Mouse (Mus musculus) cerebellum, adult 2 months (tissue): ENCODE results near the gene Rnd1. TPM values are rescaled to one million over a fixed set of nuclear protein-coding genes. Genes with fewer than 3 reads are reported as not detected.
A peak's percentile ranks its signal among the peaks of the same experiment; 100 is the strongest.

Experiments used
- DNase-seq, 2 experiments: peaks; one replicate each; pipeline ENCODE4 v3.0.0; 2021
- H3K27ac ChIP-seq: fragments of 200-500 bp; 2 replicates; pipeline ENCODE4 v1.5.1; 2012; ENCODE audit warnings: low read length, control low read depth, inconsistent platforms; ENCODE audit not compliant: insufficient read depth
- H3K27me3 ChIP-seq: fragments of 200-500 bp; 2 replicates; pipeline ENCODE4 v1.6.1; 2012; ENCODE audit warnings: inconsistent platforms, mild to moderate bottlenecking, low read length, moderate library complexity; ENCODE audit not compliant: control insufficient read depth, insufficient read depth
- H3K4me1 ChIP-seq: fragments of 200-500 bp; 2 replicates; pipeline ENCODE4 v1.6.1; 2011; ENCODE audit warnings: low read length; ENCODE audit not compliant: control insufficient read depth, insufficient read depth
- H3K4me3 ChIP-seq: fragments of 200-500 bp; replicated peaks from 2 replicates; pipeline ENCODE3; 2011; ENCODE audit warnings: mild to moderate bottlenecking, low read depth, low read length, control low read depth; ENCODE audit not compliant: insufficient read depth
- CTCF ChIP-seq: fragments of 200-500 bp; IDR thresholded peaks from 2 replicates; pipeline ENCODE4 v1.5.1; 2011; ENCODE audit warnings: low read depth, mild to moderate bottlenecking, control low read depth, low read length, moderate library complexity, borderline replicate concordance; ENCODE audit not compliant: insufficient read depth
- POLR2A ChIP-seq: fragments of 200-500 bp; IDR thresholded peaks from 2 replicates; pipeline ENCODE4 v1.6.1; 2011; ENCODE audit warnings: low read length, control low read depth, borderline replicate concordance; ENCODE audit not compliant: insufficient read depth
- WGBS: fragments of 180-500 bp; shearing (Covaris S2); methylation state at CpG from one replicate; pipeline ENCODE4 v1.1.7; 2018; 5-methylcytosine and 5-hydroxymethylcytosine counted together
- polyA plus RNA-seq: library from polyadenylated mRNA; depleted of rRNA; stranded (reverse); fragments of >200 nt; gene quantifications from 2 replicates; pipeline ENCODE4 v1.2.3, GENCODE M21; 2012

The Rnd1 gene
- polyA plus RNA-seq, 1 experiment, result 42.4 TPM

DNA sequence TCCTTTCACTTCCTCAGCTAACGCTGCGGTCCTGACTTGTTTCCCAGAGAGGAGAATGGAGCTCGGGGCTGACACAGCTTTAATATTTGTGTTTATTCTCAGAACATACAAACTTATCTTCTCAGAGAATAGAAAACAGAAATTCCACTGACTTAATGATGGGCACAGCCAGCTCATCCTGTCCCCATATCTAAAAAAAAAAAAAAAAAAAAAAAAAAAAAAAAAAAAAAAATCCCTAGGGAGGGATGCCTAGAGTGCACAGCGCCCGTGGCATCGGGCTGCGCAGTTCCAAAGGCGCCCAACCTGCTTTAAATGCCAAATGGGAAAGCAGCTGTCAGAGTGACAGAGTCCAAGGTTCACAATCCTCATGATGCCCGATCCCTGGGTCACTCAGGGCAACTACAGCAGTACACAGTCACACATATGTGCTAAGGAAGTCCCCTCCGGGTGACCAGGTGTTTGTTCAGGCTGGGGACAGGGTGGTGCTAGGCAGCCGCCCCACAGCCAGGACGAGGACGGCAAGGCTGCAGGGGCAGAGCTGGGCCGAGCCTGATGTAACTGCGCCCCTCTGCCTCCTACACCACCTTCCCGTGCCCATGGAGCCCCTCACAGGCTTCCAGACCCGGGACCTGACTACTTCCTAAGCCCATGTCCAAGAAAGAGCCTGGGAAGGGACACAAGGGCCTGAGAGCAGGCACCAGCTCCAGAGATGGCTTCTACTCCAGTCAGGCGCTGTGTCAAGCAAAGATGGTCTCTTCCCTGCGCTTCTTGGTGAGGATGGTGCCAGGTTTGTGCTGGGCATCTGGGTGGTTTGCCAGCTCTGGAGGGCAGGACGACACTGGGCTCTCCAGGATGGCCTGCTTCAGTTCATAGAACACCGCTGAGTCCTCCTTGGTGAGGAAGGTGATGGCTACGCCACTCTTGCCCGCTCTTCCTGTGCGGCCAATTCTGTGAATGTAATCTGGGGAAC is 31.9 kb downstream of the Rnd1 start:
- WGBS, result 57% methylated on average over 24 of the region's 24 CpGs
- Histone ChIP-seq H3K4me1 (peaks cover 6% of the 10 kb centered on the region; the same call in 1 of the 2 replicates), H3K27me3 (no peaks in the 10 kb centered on the region), H3K27ac (no peak overlapping the region), H3K4me3 (no peak overlapping the region)
- DNase-seq, result no peak
- TF ChIP-seq CTCF (no peak), POLR2A (no peak)

DNA sequence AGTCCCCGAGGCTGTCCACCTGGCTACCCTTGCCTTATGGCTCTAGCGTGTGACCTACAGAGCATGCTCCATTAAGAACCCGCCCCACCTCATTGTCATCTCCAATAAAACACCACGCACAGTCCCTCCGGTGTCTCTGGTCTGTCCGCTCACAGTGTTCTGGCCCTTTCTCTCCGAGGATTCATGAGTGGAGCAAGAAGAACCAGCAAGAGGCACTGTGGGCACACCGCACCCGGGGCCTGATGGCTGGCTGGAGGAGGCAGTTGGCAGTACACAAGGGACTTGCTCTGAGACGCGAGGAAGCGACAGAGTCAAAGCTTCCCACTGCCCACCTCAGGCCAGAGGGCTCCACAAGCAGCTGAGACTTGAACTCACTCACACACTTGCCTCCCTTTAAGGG is 32.9 kb downstream of the Rnd1 start:
- no peak overlapping the region for H3K4me3 ChIP-seq
- H3K27ac ChIP-seq, result no peak overlapping the region
- WGBS, result 56% methylated on average over 12 of the region's 12 CpGs

DNA sequence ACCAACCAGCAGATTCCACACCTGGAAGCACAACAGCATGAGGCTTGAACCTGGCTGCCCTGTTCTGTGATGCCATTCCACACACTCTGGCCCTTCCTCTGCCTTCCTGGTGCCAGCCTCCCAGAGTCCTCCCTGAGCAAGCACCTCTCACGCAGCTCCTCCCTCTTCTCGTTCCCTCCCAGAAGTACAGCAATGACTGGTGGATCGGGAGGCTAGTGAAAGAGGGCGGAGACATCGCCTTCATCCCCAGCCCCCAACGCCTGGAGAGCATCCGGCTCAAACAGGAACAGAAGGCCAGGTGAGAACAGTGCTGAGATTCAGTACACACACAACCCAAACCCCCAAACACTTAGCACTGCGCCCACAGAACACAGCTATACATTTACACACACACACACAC is 37.1 kb downstream of the Rnd1 start:
- Histone ChIP-seq H3K27me3 (no peaks in the 10 kb centered on the region), H3K27ac (no peak overlapping the region), H3K4me1 (peaks cover 13% of the 10 kb centered on the region), H3K4me3 (no peak overlapping the region)
- 52% methylated on average over 8 of the region's 8 CpGs for WGBS
- TF ChIP-seq POLR2A, result no peak
- DNase-seq, result no peak

More for the DNA sequence above, 32.9 kb downstream of the Rnd1 start:
- no peaks in the 10 kb centered on the region for H3K27me3 ChIP-seq
- peaks cover 6% of the 10 kb centered on the region; the same call in 1 of the 2 replicates for H3K4me1 ChIP-seq
- no peak for TF ChIP-seq CTCF
- TF ChIP-seq POLR2A, result no peak
- no peak for DNase-seq

DNA sequence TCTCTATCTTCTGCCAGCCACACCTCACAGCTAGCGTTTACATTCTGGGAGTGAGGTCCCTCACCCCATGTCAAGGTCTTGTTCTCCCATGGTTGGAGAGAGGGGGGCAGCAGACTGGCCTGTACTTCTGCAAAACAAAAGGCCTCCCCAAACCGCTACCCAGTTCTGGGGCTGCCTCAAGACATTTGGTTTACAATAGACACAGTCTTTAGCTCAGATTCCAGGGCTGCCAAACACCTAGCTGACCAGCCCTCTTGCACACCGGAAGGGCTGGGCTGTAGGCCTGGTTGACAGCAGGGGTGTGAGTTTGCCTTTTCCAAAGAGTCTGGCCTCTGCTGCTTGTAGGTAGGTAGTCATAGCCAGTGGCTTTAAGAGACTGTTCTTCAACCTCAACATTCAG is 40.1 kb downstream of the Rnd1 start:
- H3K27ac ChIP-seq, result peak overlapping the region; percentile 43; the same call in 1 of the 2 replicates
- TF ChIP-seq POLR2A, result no peak
- no peak for TF ChIP-seq CTCF
- DNase-seq, result peak in 1 of 2 experiments; percentile 38
- H3K4me3 ChIP-seq, result no peak overlapping the region
- no peaks in the 10 kb centered on the region for H3K27me3 ChIP-seq
- 36% methylated on average over 3 of the region's 3 CpGs for WGBS
- H3K4me1 ChIP-seq, result peaks cover 17% of the 10 kb centered on the region

GRCm38 (mm10) chr15:98636517-98636916 is 40.7 kb downstream of the Rnd1 start:
- H3K27ac ChIP-seq, result no peak overlapping the region; the same call in 1 of the 2 replicates

DNA sequence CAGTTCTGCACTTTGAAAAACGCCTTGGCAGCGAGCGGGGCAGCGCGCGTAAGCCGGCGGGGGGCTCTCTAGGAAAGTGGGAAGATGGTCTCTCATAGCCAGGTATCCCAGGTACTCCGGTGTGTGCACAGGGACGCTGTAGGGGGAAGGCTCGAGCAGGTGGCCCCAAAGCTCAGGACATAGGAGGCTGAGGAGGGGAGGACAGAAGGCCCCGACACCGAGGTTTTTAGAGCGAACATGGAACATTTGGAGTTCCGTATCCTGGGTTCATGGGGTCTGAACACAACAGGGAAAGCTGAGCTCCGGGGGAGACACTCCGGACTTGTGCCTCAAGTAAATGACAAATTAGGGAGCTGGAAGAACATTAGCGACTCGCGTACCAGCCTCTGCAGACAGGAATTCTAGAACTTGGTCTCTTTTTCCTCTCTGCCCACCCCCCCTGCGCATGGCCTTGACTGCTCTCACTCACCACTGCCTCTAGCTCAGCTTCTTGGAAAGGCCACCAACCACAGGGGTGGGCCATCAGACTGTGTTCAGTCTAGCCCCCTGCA is 41.9 kb downstream of the Rnd1 start:
- Histone ChIP-seq H3K27ac (no peak overlapping the region), H3K4me1 (peaks cover 17% of the 10 kb centered on the region), H3K4me3 (peak overlapping the region; percentile 94), H3K27me3 (no peaks in the 10 kb centered on the region)
- WGBS, result 4% methylated on average over 21 of the region's 21 CpGs
- peak; percentile 32 to 54 for DNase-seq
- TF ChIP-seq CTCF (no peak), POLR2A (no peak)

More at GRCm38 (mm10) chr15:98636517-98636916, 40.7 kb downstream of the Rnd1 start:
- H3K4me3 ChIP-seq, result peak overlapping the region; percentile 22
- peaks cover 17% of the 10 kb centered on the region for H3K4me1 ChIP-seq
- H3K27me3 ChIP-seq, result no peaks in the 10 kb centered on the region
- DNase-seq, result no peak
- 46% methylated on average over 5 of the region's 5 CpGs for WGBS
- TF ChIP-seq CTCF (no peak), POLR2A (no peak)

DNA sequence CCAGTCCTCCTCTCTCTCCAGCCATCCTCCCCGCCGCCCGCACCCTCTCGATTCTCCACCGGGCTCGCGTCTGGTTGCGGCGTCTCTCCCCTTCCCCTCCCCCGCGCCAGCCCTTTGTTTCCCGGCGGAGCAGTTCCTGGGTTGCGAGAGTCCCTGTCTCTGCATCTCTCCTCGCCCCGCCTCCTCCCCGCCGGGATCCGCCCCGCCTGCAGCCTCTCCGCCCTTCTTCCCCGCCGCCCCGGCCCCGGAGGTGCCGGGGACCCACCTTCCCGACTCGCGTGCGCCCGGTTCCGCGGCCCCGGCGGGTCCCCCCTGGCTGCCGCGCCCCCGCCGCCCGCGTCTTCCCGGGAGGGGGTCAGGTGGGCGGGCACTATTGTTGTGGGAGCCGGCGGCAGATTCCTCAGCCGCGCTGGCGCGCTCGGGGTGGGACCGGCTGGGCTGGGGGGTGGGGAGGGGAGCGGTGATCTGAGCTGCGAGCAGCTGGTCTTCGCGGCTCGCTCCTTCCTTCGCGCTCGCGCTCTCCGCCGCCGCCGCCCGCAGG is 42.6 kb downstream of the Rnd1 start:
- WGBS, result 1% methylated on average over 64 of the region's 65 CpGs
- peak; percentile 31; the same call in 1 of the 2 replicates for TF ChIP-seq POLR2A
- no peak for TF ChIP-seq CTCF
- peaks cover 17% of the 10 kb centered on the region for H3K4me1 ChIP-seq
- peak; percentile 81 to 87 for DNase-seq
- H3K27me3 ChIP-seq, result no peaks in the 10 kb centered on the region
- no peak overlapping the region for H3K27ac ChIP-seq
- H3K4me3 ChIP-seq, result peak overlapping the region; percentile 94
